Mouse (Mus musculus): ENCODE results near the gene Hydin.
"Not testable (repeated sequence)": the region's sequence is repeated elsewhere in the genome, so short reads cannot be mapped to it uniquely, and the experiment has no call there.

Gene Hydin

DNA sequence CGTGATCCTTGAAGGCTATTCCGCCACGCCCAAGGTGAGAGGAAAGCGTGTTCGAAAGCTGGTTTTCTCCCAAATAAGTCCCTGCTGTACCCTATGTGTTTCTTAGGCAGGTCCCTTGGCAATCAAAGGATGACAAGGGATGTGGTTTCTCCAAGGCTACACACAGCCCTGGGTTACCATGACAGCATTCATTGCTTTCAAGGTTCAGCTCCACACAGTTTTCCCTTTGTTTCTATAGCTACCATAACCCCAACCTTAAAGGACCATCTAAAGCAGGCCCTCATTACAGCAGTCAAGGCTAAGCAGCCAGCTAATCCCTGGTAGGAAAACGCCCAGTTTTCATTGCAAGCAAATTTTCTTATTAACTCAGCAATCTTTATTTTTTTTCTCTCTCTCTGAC is 183.7 kb downstream of the Hydin start:
- DNase-seq (ENCODE audit: low spot score) = no peak

DNA sequence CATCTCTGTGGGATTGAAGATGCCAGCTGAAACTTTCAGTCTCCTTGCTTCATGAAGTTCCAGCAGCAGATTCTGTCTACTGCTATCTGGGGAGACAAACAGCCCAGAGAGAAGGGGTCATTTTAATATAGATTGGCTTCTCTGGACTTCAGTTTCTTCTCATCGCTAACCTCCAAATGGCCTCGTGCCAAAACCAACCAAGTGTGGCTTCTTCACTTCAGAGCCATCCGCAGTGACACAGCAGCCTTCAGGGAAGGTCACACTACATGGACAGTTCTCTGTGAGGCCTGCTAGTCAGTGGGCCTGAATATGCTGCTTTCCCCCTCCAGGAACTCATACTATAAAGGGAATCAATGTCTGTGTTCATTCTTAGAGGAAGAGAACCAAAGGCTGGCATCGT is 187.7 kb downstream of the Hydin start:
- no peak for DNase-seq (ENCODE audit: low spot score)

DNA sequence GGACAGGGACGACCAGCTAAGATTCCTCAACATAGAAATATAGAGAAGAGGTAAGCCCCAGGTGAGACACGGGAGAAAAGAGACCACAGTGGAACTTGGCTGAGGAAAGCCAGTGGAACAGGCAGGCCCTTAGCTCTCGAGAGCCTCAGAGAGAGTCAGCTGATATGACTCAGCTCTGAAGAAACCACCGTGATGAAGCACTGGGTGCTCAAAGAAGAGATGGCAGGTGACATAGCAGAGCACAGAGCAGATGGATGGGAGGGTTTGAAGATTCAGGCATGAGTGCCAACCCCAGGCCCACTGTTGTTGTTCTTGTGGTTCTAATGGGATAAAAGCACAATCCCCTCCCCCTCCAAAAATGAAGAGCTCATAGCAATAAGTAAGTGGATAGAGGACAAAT is 190.6 kb downstream of the Hydin start:
- no peak for DNase-seq (ENCODE audit: low spot score)

DNA sequence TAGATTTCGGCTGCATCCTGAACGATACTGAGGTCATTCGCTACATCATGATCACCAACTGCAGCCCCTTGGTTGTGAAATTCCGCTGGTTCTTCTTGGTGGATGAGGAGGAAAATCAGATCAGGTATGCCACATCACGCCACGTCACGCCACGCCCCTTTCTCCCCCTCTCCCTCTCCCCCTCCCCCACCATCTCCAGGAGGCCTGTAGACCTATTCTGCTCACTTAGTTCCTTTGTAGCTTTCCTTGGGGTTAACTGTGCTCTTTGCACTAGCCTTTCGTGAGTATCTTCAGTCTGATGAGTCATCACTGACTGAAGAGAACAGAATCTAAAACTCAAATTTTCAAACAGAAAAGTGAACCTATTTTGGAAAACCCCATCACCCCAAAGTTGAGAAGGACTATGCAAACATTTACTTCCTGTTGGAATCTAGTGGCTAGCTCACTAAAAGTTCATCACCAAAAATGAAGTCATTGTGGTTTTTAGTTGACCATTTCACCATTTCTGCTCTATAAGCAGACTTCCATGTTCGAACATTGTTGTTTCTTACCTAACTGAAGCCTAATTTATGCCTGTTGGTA is 195.9 kb downstream of the Hydin start:
- no peak for DNase-seq (ENCODE audit: low spot score)

DNA sequence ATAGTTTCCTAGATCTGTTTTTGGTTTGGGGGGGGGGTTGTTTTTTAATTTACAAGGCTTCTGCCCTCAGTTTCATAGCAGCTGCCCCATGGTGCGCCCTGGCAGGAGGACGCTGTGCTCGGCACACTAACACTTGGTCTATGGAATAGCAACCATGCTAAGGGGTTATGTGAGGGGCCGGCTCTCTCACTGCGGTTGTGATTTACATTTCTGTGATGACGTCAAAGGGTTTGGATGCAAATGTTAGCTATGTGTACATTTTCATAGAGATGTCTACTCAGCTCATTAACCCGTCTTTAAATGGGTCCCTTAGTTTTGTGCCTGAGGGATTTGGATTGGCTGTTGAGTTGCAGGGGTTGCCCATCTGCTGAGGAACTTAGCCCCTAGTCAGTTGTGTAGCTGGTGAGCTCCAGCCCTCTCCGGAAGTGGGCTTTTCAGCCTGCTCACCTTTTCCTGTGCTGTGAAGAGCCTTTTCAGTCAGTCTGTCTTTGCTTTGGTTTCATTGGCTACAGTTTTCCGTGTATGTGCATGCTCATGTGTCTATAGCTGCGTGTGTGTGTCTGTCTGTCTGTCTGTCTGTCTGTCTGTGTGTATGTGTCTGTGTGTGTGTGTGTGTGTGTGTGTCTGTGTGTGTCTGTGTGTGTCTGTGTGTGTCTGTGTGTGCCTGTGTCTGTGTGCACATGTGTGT is 197.1 kb downstream of the Hydin start:
- no peak for DNase-seq (ENCODE audit: low spot score)

DNA sequence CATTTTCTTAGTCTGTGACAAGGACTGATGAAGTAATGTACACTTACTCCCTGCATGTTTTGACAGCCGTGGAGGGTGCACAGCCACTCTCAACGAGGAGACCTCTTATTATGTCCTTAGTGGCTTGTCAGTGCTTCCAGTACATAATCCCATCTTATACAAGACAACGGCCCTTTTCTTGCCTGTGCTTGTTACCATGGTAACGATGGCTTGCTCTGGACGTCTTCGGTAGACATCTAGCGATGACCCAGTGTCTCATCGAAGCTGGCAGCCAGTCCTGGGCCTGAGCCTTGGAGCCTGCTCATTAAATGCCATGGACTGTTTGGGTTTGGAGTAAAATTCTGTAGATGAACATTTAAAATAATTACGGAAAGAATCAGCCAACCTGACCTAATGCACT is 198.8 kb downstream of the Hydin start:
- DNase-seq (ENCODE audit: low spot score) = no peak

DNA sequence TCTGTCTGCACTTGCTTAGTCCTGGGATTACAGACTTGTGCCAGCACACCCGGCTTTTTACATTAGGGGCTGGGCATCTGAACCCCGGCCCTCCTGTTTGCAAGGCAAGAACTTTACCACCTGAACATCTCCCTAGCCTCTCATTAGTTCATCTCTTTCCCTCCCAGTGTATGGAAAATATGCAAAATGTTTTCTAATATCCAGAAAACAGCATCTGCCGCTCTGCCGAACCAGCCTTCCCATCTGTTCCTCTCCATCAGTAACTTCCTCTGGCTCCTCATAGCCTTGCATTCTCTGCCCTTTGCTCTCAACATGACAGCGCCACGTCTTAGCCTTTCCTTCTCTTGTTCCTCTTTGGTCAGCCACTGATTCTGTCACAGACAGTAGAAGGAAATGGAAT is 210.5 kb downstream of the Hydin start:
- no peak for DNase-seq (ENCODE audit: low spot score)

DNA sequence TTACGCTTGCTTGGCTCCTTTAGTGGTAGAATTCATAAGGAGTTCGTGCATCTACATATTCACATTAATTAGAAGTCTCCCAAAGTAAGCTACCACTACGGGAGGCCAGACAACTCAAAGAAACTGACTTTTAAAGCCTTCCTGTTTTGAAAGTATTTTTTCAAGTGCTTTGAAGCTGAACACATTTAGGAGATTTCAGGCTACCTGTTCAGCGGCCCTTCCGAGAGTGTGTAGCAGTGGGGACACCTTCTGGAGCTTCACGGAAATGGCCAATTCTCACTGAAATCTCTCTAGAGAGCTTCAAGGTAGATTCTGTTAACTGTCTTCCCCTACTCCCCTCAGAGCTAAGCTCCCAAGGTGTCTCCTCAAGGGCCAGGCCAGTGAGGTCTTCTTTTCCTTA is 211.8 kb downstream of the Hydin start:
- DNase-seq (ENCODE audit: low spot score) = no peak

DNA sequence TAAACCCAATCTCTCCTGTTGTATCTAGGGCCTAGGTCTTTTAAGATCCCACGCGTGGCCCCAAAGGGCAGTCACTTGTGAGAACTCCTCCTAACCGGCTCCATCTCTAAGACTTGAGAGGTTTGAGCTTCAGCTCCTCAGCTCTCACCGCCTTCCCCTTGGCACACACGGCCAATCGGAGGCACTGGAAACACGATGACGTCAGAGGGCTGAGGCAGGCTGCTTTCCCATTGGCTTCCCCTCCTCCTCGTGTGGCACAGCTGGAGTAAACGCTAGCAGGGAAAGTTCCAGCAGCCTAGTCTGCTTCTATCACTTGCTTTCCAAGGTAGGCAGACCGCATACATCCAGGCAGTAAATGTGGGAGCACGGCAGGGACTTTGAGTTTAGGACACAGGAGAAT is 212.6 kb downstream of the Hydin start:
- DNase-seq (ENCODE audit: low spot score) = no peak

DNA sequence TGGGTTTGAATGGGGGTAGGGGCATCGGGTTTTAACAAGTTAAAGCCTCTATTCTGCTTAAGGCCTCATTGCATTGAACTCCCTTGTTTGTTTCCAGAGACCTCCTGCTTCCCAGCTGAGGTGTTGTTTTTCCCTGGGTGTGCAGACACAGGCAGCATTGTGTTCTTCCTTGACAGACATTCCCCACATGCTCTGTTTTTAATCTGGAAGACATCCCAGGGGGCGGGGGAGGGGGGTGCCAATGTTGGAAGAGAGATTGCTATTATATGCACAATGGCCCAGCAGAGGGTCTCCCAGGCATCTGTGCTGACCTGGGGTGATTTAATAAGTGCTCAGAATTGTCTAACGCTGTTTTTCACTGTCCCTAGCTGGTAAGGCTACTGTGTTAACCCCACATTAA is 215.5 kb downstream of the Hydin start:
- no peak for DNase-seq (ENCODE audit: low spot score)

DNA sequence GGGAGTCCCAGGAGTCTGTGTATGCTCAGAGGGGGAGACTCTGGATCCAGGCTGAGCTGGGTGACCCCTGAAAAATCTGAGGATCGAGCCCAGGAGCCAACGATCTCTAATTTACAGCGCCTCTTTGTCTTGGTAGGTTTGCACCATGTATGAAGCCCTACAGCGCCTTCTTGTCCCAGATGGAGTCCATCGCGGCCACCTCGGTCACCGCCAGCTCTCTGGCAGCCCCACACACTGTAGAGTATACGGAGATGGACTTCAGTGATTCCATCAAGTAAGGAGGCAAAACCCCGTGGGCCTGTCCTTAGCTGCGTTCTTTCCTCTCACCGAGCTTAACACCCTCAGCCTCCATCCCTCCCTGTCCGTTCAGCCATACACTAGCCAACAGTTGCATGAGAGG is 218.5 kb downstream of the Hydin start:
- DNase-seq (ENCODE audit: low spot score) = no peak

DNA sequence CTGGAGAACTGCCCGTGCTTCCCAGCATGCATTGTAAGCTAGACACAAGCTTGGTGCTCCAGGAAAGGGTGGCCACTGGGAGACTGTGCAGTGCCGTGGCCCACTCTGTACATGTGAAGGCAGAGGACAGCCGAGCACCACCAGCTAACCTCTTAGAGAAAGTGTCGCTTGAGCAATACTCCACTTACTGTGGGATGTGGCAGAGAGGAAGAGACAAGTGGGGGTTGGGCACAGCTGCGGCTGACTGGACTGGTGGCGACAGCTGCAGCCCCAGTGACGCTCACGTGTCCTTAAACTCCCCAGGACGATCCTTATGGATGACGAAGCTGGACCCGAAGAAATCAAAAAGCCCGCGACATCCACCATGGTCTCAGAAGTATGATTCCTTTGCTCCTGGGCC is 219.2 kb downstream of the Hydin start:
- no peak for DNase-seq (ENCODE audit: low spot score)

DNA sequence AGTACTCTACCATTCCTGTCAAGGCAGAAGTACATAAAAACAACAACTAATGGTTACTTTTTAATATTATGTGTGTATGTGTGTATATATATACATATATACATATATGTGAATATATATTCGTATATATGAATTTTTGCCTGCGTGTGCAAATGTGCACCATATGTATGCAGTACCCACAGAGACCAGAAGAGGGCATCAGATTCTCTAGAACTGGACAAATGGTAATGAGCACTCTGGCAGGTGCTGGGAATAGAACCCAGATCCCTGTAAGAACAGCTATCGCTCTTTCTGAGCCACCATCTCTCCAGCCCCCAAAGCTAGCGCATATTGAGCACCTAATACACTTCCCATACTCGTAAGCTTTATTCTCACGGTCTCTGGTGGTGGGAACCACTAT is 220.9 kb downstream of the Hydin start:
- no peak for DNase-seq (ENCODE audit: low spot score)

DNA sequence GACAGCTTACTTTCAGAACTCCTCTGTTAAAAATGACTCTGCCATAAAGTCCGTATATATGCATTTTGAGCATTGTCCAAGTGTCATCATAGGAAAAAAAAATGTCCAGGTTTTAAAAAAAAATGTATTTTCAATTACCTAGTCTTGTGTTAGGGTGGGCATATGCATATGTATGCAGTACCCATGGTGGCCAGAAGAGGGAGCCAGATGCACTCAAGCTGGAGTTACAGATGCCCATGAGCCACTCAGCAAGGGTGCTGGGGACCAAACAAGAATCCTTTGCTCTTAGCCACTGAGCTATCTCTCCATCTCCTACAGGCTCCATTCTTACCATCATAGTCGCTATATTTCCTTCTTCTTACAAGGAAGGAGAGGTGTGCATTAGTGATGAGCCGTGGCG is 222.6 kb downstream of the Hydin start:
- no peak for DNase-seq (ENCODE audit: low spot score)

DNA sequence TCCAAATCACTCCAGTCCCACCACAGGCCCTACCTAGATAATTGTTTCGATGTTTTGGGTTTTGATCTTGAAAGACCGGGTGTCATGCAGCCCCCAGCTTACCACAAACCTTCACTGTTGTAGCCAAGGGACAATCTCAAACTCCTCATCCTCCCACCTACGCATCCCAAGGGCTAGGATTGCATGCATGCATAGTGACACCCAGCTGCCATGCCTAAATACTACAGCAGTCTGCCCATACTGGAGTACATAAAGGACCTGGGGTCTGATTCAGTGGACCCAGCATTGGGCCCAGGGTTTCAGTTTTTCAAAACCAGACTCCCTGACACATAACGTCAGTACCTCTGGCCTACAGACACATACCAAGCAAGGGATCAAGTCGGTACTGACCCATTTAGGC is 224.3 kb downstream of the Hydin start:
- DNase-seq (ENCODE audit: low spot score) = no peak

DNA sequence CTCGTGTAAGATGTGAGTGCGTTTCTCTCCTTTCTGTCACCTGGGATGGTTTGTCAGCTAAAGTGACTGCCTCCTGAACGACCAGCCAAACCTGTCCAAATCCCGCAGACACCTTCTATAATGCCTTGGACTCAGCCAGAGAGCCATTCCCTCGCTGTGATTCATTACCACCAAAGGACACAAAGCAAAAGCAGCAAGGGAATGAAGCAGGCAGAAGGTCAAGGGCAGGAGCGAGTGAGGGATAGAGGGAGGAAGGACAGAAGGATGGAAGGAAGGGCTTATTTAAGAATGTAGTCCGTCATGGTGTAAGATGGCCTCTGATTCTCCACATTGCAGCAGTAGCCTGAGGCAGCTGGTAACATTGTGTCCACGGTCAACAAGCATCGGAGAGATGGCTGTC is 229.5 kb downstream of the Hydin start:
- no peak for DNase-seq (ENCODE audit: low spot score)

DNA sequence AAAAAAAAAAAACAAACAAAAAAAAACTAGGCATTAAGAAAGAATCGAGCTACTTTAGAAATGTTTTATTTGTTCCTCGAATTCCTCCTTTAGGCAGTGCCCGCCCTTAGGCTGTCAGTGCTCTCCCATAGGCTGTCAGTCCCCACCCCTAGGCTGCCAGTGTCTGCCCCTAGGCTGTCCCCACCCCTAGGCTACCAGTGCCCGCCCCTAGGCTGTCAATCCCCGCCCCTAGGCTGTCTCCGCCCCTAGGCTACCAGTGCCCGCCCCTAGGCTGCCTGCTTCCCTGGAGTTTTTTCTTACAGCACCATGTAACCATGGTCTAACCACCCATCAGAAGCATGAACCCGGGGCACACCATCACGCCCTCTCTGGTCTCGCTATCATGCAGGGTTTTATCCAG is 233.5 kb downstream of the Hydin start:
- DNase-seq (ENCODE audit: low spot score) = no peak

DNA sequence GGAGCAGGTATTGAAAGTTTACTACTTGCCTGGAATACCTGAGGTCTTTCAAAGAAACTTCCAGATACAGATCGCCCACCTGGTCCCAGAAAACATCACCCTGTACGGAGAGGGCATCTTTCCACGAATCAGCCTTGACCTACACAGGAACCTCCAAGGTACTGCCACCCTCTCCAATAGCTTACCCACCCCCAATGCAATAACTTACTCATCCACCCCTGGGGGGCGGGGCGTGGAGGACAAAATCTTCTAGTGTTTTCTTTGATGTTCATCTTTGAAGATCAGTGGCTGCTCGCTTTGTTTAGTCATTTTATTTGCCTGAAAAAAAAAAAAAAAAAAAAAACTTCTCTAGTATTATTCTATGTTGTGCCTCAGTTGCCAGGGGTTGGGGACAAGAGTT is 233.9 kb downstream of the Hydin start:
- no peak for DNase-seq (ENCODE audit: low spot score)

DNA sequence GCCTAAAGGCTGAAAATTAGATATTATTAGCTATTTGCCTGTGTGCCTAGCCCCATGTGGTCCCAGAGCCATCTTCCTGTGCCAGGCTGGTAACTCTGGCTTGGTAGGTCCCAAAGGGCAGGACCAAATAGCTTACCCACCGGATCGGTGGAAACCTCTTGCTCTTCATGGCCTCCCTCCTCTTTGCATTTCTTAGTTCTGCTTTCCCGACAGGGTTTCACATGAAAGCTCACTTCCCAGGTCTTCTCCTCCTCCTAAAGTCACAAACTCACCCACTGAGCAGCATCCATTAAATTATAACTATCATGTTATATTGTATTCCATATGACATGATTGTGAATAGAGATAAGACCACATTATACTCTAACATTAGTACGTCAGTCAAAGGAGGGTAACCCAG is 234.6 kb downstream of the Hydin start:
- no peak for DNase-seq (ENCODE audit: low spot score)

DNA sequence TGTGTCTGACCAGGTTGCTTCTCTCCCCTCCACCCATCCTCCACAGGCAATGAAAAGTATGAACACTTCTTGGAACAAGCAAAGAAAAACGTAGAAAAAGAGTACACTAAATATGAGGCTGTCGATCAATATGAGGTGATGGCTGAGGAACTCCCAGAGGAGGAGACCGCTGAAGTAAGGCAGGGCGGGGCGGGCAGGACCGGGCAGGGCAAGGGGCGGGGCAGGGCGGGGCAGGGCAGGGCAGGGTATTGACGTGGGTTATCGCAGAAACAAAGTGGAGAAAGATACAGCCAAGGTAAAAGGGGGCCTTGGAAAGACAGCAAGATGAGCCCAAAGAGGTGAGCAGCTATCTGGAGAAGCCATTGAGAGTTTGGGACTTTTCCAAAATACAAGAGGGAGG is 236.1 kb downstream of the Hydin start:
- DNase-seq (ENCODE audit: low spot score) = no peak

DNA sequence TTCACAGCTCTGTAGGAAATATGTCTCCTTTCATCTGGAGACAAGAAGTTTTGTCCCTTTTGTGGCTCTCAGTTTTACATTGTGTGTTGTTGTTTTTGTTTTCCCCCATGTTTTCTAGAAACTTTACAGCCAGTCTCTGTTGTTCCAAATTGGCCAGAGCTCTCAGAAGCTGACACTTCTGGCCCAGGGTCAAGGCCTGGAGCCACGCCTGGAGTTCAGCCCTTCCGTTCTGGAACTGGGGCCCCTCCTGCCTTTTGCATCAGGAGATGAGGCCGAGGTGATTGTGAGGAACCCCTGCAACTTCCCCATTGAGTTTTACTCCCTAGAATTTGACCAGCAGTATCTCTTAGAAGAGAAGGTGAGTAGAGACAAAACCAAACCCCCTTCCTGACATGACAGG is 242.0 kb downstream of the Hydin start:
- no peak for DNase-seq (ENCODE audit: low spot score)

DNA sequence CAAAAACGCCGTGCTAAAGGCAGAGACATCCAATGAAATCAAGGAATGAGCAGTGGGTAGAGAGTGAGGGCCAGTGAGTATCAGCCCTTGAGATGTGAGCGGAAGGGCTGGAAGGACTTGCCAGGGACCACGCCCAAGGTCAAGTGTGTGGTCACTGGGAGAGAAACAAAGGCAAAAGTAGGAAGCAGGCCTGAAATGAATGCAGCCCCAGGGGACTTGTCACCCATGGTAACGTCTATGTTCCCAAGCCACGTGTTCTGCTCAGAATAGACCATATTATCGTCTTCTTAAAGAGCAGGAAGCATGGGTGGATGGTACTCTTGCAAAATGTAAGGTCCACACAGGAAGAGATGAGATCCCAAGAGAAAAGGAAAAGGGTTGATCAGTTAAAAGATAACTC is 253.0 kb downstream of the Hydin start:
- DNase-seq (ENCODE audit: low spot score) = no peak

DNA sequence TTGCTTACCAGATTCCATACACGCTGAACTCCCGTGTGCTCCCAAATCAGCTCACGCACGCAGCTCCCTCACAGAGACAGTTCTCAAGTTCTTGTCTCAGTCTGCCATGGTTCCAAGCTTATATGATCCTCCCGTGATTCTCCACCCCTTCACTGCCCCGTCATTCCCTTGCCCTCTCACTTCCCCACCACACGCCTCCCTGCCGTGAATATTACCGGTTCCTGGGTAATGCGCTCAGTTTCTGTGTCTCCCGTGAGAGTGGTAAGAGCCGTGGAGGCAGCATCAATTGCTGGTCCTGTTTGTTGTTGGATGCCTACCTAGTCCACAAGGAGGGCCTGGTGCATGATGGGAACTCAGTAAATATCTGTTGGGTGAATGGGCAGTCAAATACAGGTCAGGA is 255.1 kb downstream of the Hydin start:
- DNase-seq (ENCODE audit: low spot score) = no peak

DNA sequence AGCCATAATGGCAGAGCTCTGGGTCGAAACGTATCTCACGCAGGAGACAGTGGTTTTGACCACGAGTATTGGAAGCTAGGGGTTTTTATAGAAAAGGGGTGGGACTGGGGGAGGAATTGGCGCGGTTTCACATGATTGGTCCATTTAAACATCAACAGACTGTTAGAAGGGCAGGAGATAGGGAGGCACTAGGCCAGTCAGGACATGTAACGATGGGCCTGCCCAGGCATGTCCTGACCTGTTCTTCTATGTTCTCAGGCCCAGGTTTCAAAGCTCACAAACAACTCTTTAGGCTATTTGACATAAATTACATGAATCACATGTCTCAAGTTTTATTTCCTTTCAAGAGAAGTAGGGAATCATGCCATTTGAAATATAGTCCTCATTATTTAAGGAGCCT is 255.7 kb downstream of the Hydin start:
- DNase-seq (ENCODE audit: low spot score) = not testable (repeated sequence)

DNA sequence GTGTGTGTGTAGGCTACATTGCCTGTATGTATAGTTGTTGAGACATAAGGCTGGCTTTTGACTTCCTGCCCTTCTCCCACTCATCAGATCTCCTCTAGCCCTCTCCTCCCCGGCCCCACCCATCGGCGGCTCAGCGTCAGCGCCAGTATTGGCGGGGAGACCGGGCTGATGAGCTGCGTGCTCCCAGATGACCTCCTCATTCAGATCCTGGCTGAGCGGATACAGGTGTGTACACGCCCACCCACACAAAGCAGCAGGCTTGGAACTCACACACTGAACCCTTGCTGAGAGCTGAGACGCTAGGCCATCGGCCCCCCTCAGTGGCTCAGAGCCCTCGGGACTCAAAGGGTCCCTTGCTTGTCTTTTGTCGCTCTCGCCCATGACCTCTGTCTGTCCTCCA is 256.2 kb downstream of the Hydin start:
- DNase-seq (ENCODE audit: low spot score) = no peak

Data from urinary bladder, postnatal 25 days (tissue).